Mouse (Mus musculus): ENCODE data around the gene Gm11559. TPM values are rescaled to one million over a fixed set of nuclear protein-coding genes. Genes with fewer than 3 reads are reported as not detected.
"Not testable (repeated sequence)": the region's sequence is repeated elsewhere in the genome, so short reads cannot be mapped to it uniquely, and the experiment has no call there.

The Gm11559 gene
- total RNA-seq (2021): not detected

DNA sequence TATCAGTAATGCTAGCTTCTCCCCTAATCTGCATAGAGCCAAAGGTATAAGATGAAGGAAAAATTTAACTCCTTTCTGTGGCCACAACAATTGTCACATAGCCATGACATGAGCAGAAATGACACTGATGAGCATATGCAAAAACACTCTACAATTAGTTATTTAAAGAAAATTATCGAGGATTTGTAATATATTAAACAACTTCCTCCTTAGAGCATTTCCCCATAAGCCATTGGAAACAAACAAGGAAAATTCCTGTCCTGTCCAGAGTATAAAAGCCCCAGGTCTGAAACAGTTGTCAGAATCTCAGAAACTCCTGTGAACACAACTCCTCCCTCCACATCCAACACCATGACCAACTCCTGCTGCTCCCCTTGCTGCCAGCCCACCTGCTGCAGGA lies at the start of gene Gm11559:
Gm11559 (plus strand) TSS at position 301 of the 400 bp plus-strand sequence.
- intact Hi-C loops (cut with DNase I); DNase-seq: not testable (repeated sequence)

DNA sequence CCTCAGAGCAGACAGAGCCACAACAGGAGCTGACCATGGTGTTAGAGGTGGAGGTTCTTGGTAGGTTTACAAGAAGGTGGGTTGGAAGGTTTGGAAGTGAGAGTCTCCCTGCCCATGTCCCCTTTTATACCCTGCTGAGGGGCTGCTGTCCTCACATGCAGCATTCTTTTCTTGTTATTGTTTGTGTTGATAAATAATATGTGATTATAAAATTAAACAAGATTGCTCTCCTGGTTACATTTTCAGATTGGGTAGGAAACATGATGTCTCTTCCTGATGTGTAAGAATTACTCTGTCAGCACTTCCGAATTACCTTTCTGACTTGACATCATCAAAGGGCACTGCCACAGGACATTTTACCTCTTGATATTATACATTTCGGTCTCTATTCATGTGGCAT lies 48.7 kb upstream of the Gm11559 start, which contains the start of gene Gm11564:
Gm11564 (minus strand) TSS at position 101 of the 400 bp plus-strand sequence.
- DNase-seq; intact Hi-C loops (cut with DNase I): not testable (repeated sequence)

DNA sequence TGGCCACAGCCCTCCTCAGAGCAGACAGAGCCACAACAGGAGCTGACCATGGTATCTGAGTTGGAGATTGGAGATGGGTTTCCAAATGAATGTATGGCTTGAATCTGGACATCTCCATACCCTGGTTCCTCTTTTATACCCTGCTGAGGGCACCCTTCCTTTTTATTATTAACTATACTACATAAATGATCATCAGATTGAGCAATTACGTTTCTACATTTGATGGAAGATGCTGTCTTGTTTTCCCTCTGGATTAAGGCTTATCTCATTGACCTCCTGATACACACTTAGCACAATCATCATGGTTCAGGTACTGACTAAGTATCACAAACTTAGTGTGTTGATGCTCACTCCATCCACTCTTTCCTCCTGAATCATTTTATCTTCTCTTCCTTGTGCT lies 26.3 kb upstream of the Gm11559 start, which contains the start of gene 2300003K06Rik:
2300003K06Rik (minus strand) TSS at position 101 of the 400 bp plus-strand sequence.
- intact Hi-C loops (cut with DNase I): no loop called here
- DNase-seq: no peak

DNA sequence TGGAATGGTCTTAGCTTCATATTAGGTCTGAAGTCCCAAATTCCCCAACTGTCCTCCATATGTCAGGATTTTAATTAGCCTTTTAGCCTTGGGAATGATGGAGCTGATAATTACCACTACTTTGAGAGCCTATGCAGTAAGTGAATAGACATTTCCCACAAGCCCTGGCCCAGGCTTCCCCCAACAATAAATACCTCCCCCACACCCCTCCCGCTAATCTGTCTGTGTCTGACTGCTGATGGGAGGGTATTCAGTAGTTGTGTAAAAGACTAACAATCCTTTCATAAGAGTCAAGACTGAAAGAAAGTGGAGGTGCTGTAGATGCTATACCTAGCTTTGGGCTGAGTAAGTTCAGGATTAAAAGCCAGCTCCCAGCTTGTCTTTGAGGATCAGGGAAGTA lies 22.1 kb upstream of the Gm11559 start:
- intact Hi-C loops (cut with DNase I): no loop called here
- DNase-seq: no peak

DNA sequence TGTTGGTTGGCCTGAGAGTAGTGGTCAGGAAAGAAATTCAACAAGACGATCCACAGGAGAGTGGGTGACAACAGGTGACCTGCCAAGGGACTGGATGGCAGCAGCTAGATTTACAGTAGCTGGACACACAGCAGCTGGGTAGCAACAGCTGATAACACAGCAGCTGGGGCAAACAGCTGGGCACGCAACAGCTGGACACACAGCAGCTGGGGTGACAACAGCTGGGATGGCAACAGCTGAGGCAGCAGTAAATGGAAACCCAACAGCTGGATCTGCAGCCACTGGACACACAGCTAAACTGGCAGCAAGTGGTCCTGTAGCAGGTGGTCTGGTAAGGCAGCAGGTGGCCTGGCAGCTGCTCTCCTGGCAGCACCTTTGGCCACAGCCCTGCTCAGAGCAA lies 17.5 kb upstream of the Gm11559 start:
- intact Hi-C loops (cut with DNase I): no loop called here
- DNase-seq: no peak

DNA sequence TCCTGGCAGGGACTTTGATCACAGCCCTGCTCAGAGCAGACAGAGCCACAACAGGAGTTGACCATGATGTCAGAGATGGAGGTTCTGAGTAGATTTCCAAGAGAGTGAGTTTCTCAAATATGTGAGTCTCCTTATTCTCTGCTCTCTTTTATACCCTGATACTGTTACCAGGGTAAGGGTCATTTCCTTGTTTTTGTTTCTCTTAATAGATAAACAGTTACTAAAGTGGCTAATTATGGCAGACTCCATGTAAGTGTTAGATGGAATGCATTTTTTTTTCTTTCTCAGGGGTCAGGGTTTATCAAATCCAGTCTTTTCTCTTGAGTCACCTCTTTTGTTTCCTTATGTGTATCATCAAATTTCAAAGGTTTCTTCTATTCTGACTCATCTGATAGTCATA lies 12.8 kb upstream of the Gm11559 start, which contains the start of gene Krtap4-16:
Krtap4-16 (minus strand) TSS at position 101 of the 400 bp plus-strand sequence.
- no peak for DNase-seq
- intact Hi-C loops (cut with DNase I): no loop called here

DNA sequence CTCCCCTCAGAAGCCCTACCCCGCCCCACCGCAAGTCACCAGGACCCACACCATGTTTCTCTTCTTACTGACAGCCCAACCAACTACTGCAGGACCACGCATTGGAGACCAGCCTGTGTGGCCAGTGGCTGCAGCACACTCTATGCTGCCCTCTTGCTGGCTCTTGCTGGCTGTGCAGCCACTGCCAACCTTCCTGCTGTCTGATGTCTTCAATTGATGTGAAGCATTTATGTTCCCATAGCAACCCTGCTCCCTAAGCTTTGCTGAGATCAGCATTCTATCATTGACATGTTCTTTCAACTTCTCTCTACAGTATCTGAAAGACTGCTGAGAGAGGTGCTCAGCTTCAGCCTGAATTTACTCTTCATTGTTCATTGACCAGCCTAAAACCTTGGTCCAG lies 10.2 kb upstream of the Gm11559 start:
- intact Hi-C loops (cut with DNase I): no loop called here
- no peak for DNase-seq

DNA sequence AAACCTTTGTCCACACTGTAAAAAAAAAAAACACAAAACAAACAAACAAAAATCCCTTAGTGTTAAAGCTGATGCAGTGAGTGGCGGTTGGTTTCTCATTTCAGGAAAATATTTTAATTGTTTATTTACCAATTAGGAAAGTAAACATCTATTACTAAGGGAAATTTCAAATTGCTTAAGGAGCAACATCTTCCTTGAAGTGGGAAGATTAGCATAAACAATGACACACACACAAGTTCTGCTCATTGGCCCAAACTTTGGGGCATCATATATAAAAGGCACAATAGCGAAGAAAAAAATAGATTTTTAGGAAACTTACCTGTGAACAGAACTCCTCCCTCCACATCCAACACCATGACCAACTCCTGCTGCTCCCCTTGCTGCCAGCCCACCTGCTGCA lies 6.7 kb upstream of the Gm11559 start, which contains the start of gene Gm11568:
Gm11568 (plus strand) TSS at position 301 of the 400 bp plus-strand sequence.
- intact Hi-C loops (cut with DNase I): no loop called here

DNA sequence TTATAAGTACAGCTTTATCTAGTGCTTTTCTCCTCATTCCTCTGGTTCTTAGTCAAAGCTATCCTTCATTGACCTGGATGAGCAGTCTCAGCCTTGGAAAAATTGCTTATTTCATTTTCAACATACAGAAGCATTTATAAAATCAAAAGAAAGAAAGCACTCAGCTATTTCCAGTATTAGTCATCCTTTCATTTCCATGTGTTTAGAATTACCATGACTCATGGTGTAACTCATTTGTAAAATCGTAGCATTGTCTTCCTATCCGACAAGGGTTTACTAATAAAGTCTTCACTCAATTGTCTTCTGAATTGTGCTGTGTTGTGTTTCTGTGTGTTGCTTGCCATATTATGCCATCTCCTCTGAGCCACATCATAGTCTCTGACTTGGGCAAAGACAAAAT lies 5.5 kb upstream of the Gm11559 start:
- intact Hi-C loops (cut with DNase I): no loop called here
- no peak for DNase-seq

More for the DNA sequence above, 6.7 kb upstream of the Gm11559 start, which contains the start of gene Gm11568:
- DNase-seq: no peak

DNA sequence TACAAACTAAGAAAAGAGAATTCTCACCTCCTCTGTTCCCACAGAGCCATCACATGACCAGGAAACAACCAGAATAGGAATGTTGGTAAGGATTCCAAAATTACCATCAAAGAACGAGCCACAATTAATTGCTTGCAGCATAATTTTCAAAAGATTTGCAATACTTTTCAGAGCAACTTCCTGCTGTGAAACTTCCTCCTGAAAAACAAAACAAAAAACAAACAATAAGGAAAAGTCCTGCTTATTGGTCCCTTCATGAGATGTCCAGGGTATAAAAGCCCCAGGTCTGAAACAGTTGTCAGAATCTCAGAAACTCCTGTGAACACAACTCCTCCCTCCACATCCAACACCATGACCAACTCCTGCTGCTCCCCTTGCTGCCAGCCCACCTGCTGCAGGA lies 8.8 kb downstream of the Gm11559 start, which contains the start of gene Krtap9-1:
Krtap9-1 (plus strand) TSS at position 301 of the 400 bp plus-strand sequence.
- DNase-seq; intact Hi-C loops (cut with DNase I): not testable (repeated sequence)

DNA sequence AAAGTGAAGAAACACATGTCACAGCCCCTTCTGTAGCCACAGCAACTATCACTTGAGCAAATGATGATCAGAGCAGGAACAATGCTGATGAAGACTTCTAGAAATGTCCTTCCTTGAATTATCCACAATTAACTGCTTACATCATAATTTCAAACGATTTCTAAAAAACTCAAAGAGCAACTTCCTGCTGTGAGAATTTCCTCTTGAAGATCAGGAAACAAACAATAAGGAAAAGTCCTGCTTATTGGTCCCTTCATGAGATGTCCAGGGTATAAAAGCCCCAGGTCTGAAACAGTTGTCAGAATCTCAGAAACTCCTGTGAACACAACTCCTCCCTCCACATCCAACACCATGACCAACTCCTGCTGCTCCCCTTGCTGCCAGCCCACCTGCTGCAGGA lies 14.6 kb downstream of the Gm11559 start, which contains the start of gene Gm11567:
Gm11567 (plus strand) TSS at position 301 of the 400 bp plus-strand sequence.
- DNase-seq; intact Hi-C loops (cut with DNase I): not testable (repeated sequence)

DNA sequence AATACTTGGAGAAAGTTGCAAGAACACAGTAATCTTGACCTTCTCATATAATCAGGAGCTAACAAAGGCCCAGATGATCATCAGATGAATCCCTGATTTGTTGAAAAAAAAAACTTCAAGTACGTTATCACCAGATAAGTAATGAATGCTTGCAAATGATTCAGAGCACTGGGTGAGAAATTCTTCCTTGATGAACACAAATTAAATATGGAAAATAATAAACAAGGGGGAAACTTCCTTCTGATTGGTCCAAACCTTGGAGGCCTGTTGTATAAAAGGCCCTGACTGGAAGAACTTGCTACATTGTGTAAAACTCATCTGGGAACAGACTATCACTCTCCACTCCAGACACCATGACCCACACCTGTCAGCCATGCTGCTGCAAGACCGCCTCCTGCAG lies 43.3 kb downstream of the Gm11559 start, which contains the start of gene Krtap31-1:
Krtap31-1 (plus strand) TSS at position 301 of the 400 bp plus-strand sequence.
- no peak for DNase-seq
- intact Hi-C loops (cut with DNase I): no loop called here

DNA sequence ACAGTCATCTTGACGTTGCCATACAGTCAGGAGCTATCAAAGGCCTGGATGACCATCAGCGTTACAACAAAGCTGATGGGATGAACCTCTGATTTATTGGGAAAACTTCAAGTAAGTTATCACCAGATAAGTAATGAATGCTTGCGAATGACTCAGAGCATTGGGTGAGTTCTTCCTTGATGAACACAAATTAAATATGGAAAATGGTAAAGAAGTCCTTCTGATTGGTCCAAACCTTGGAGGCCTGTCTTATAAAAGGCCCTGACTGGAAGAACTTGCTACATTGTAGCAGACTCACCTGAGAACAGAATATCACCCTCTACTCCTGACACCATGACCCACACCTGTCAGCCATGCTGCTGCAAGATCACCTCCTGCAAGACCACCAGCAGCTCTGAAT lies 50.2 kb downstream of the Gm11559 start, which contains the start of gene Gm11565:
Gm11565 (plus strand) TSS at position 301 of the 400 bp plus-strand sequence.
- no peak for DNase-seq
- intact Hi-C loops (cut with DNase I): no loop called here

Other genes starting within 250 kb of the Gm11559 start
- not detected for gene Krtap2-4, start 249.6 kb upstream of the Gm11559 start, total RNA-seq (2021)
- gene Gm11562, start 244.0 kb upstream of the Gm11559 start, total RNA-seq (2021): not detected
- not detected for gene Krtap4-1, start 236.2 kb upstream of the Gm11559 start, total RNA-seq (2021)
- not detected for gene Krtap4-2, start 229.4 kb upstream of the Gm11559 start, total RNA-seq (2021)
- gene Krtap4-7, start 220.4 kb upstream of the Gm11559 start, total RNA-seq (2021): not detected
- not detected for gene Gm11555, start 214.2 kb upstream of the Gm11559 start, total RNA-seq (2021)
- gene Gm11563, start 205.5 kb upstream of the Gm11559 start, total RNA-seq (2021): not detected
- not detected for gene Krtap4-6, start 198.5 kb upstream of the Gm11559 start, total RNA-seq (2021)
- not detected for gene Gm14190, start 173.7 kb upstream of the Gm11559 start, total RNA-seq (2021)
- not detected for gene Gm14180, start 130.2 kb upstream of the Gm11559 start, total RNA-seq (2021)
- not detected for gene Gm11595, start 91.6 kb upstream of the Gm11559 start, total RNA-seq (2021)
- not detected for gene Krtap4-8, start 83.8 kb upstream of the Gm11559 start, total RNA-seq (2021)
- not detected for gene Krtap4-9, start 79.3 kb upstream of the Gm11559 start, total RNA-seq (2021)
- gene Gm11596, start 71.0 kb upstream of the Gm11559 start, total RNA-seq (2021): not detected
- not detected for gene Gm11569, start 65.5 kb upstream of the Gm11559 start, total RNA-seq (2021)
- gene Gm11554, start 60.0 kb upstream of the Gm11559 start, total RNA-seq (2021): not detected
- not detected for gene Krtap4-13, start 54.6 kb upstream of the Gm11559 start, total RNA-seq (2021)
- gene Gm11564, start 48.8 kb upstream of the Gm11559 start, total RNA-seq (2021): not detected
- not detected for gene 2300003K06Rik, start 26.4 kb upstream of the Gm11559 start, total RNA-seq (2021)
- gene Krtap4-16, start 12.9 kb upstream of the Gm11559 start, total RNA-seq (2021): not detected
- gene Gm11568, start 6.6 kb upstream of the Gm11559 start, total RNA-seq (2021): not detected
- gene Krtap9-1, start 8.9 kb downstream of the Gm11559 start, total RNA-seq (2021): not detected
- gene Gm11567, start 14.7 kb downstream of the Gm11559 start, total RNA-seq (2021): not detected
- gene Krtap31-1, start 43.4 kb downstream of the Gm11559 start, total RNA-seq (2021): not detected
- not detected for gene Gm11565, start 50.3 kb downstream of the Gm11559 start, total RNA-seq (2021)
- gene Krtap31-2, start 71.8 kb downstream of the Gm11559 start, total RNA-seq (2021): not detected
- gene Krtap9-5, start 84.0 kb downstream of the Gm11559 start, total RNA-seq (2021): not detected
- not detected for gene Krtap29-1, start 114.6 kb downstream of the Gm11559 start, total RNA-seq (2021)
- not detected for gene Krtap16-1, start 122.1 kb downstream of the Gm11559 start, total RNA-seq (2021)
- not detected for gene Krtap17-1, start 129.5 kb downstream of the Gm11559 start, total RNA-seq (2021)
- gene Krt33a, start 151.7 kb downstream of the Gm11559 start, total RNA-seq (2021): not detected
- not detected for gene Krt33b, start 165.4 kb downstream of the Gm11559 start, total RNA-seq (2021)
- gene Krt34, start 177.1 kb downstream of the Gm11559 start, total RNA-seq (2021): not detected
- not detected for gene Krt31, start 186.1 kb downstream of the Gm11559 start, total RNA-seq (2021)
- not detected for gene Krt32, start 223.8 kb downstream of the Gm11559 start, total RNA-seq (2021)
- not detected for gene Krt35, start 231.8 kb downstream of the Gm11559 start, total RNA-seq (2021)
- not detected for gene Krt36, start 241.2 kb downstream of the Gm11559 start, total RNA-seq (2021)

All from heart, postnatal 10 days (tissue).